Comparison of ENCODE assay signal across 24 mouse cellular contexts in genomic region chr7:94517002-94517401, GRCm38 (mm10).
DNase-seq lines count a peak whose midpoint lies in the region; ATAC-seq and TF ChIP-seq lines count a peak whose summit lies in the region.
"Had no signal": no experiment of that assay in that cellular context is flagged by ENCODE, and none has a peak within 500 bp of the region (broad histone marks: within the 10 kb centered on the region; RNA-seq: fewer than 3 reads in every experiment).

No protein-coding gene starts in this region.

- ATAC-seq in lung, embryonic 14.5 days (ENCODE audit: insufficient read depth): peak; percentile 79
- ATAC-seq in lung, postnatal 0 days: no peak
- ATAC-seq in midbrain, embryonic 14.5 days (ENCODE audit: low FRiP score, low TSS enrichment): no peak
- no peak for ATAC-seq in midbrain, embryonic 15.5 days (replicated peaks)
- ATAC-seq: activated CD4-positive, CD25-positive, alpha-beta regulatory T cell, adult 4 months; CD4-positive, CD25-positive, alpha-beta regulatory T cell, adult 4 months; forebrain, embryonic 13.5 days; hindbrain, embryonic 16.5 days had no signal

- TF ChIP-seq POLR2A in brain, embryonic 14.5 days (IDR thresholded peaks at IDR 0.05; ENCODE audit: borderline replicate concordance, extremely low read depth, insufficient read depth, insufficient read length, poor library complexity, severe bottlenecking): no peak

- no peak for TF ChIP-seq EP300 in lung, postnatal 0 days (IDR thresholded peaks at IDR 0.05)

- no peak for TF ChIP-seq CTCF in lung, embryonic 14.5 days (IDR thresholded peaks at IDR 0.05; ENCODE audit: low read depth)
- no peak for TF ChIP-seq CTCF in lung, postnatal 0 days (IDR thresholded peaks at IDR 0.05)
- TF ChIP-seq CTCF in brain, embryonic 14.5 days (IDR thresholded peaks at IDR 0.05; ENCODE audit: borderline replicate concordance, extremely low read depth, insufficient read depth, insufficient read length): no peak

- no peaks in the 10 kb centered on the region for H3K36me3 ChIP-seq in lung, embryonic 14.5 days (ENCODE audit: insufficient read depth)
- H3K36me3 ChIP-seq in lung, postnatal 0 days (ENCODE audit: insufficient read depth, low read length): no peaks in the 10 kb centered on the region
- no peaks in the 10 kb centered on the region for H3K36me3 ChIP-seq in midbrain, embryonic 14.5 days (ENCODE audit: control insufficient read depth, insufficient read depth, low read length)
- H3K36me3 ChIP-seq in midbrain, embryonic 15.5 days (replicated peaks): no peaks in the 10 kb centered on the region
- H3K36me3 ChIP-seq: forebrain, embryonic 10.5 days; heart, embryonic 12.5 days; heart, embryonic 15.5 days; hindbrain, embryonic 10.5 days had no signal

- 54% methylated on average over 1 of the region's 1 CpGs for WGBS in lung, embryonic 14.5 days
- WGBS in lung, postnatal 0 days: 74% methylated on average over 1 of the region's 1 CpGs
- 93% methylated on average over 1 of the region's 1 CpGs for WGBS in midbrain, embryonic 14.5 days
- 87% methylated on average over 1 of the region's 1 CpGs for WGBS in midbrain, embryonic 15.5 days

- no peak overlapping the region for H3K4me3 ChIP-seq in lung, embryonic 14.5 days (ENCODE audit: low read depth, low read length)
- no peak overlapping the region for H3K4me3 ChIP-seq in lung, postnatal 0 days (ENCODE audit: low read depth, low read length)
- no peak overlapping the region for H3K4me3 ChIP-seq in midbrain, embryonic 14.5 days (replicated peaks; ENCODE audit: low read depth, low read length)
- H3K4me3 ChIP-seq in midbrain, embryonic 15.5 days: no peak overlapping the region
- H3K4me3 ChIP-seq: forebrain, embryonic 10.5 days; forebrain, embryonic 13.5 days; heart, embryonic 12.5 days; heart, embryonic 15.5 days; hindbrain, embryonic 10.5 days; hindbrain, embryonic 13.5 days had no signal

- no peak overlapping the region for H3K9ac ChIP-seq in lung, embryonic 14.5 days
- H3K9ac ChIP-seq in lung, postnatal 0 days (replicated peaks; ENCODE audit: low read depth): no peak overlapping the region
- no peak overlapping the region for H3K9ac ChIP-seq in midbrain, embryonic 14.5 days (replicated peaks; ENCODE audit: low read length)
- no peak overlapping the region for H3K9ac ChIP-seq in midbrain, embryonic 15.5 days
- H3K9ac ChIP-seq: forebrain, embryonic 13.5 days; heart, embryonic 12.5 days; heart, embryonic 15.5 days; hindbrain, embryonic 13.5 days had no signal

- H3K4me1 ChIP-seq in lung, embryonic 14.5 days (ENCODE audit: insufficient read depth): no peaks in the 10 kb centered on the region
- no peaks in the 10 kb centered on the region for H3K4me1 ChIP-seq in lung, postnatal 0 days (ENCODE audit: insufficient read depth, low read depth, low read length)
- no peaks in the 10 kb centered on the region for H3K4me1 ChIP-seq in midbrain, embryonic 14.5 days (ENCODE audit: control insufficient read depth, insufficient read depth, low read length)
- H3K4me1 ChIP-seq in midbrain, embryonic 15.5 days: no peaks in the 10 kb centered on the region
- H3K4me1 ChIP-seq: forebrain, embryonic 10.5 days; forebrain, embryonic 13.5 days; heart, embryonic 12.5 days; heart, embryonic 15.5 days; hindbrain, embryonic 10.5 days; hindbrain, embryonic 13.5 days had no signal

- no peaks in the 10 kb centered on the region; the same call in 1 of the 2 replicates for H3K9me3 ChIP-seq in lung, embryonic 14.5 days (ENCODE audit: low read depth, low read length)
- no peaks in the 10 kb centered on the region for H3K9me3 ChIP-seq in lung, postnatal 0 days (ENCODE audit: low read length)
- peaks cover 14% of the 10 kb centered on the region; the same call in 1 of the 2 replicates for H3K9me3 ChIP-seq in midbrain, embryonic 14.5 days (ENCODE audit: control insufficient read depth, low read length)
- no peaks in the 10 kb centered on the region; the same call in none of the 2 replicates for H3K9me3 ChIP-seq in midbrain, embryonic 15.5 days
- H3K9me3 ChIP-seq: heart, embryonic 15.5 days had no signal

- no peak overlapping the region for H3K4me2 ChIP-seq in lung, embryonic 14.5 days
- no peak overlapping the region for H3K4me2 ChIP-seq in lung, postnatal 0 days (replicated peaks; ENCODE audit: low read depth, low read length)
- no peak overlapping the region for H3K4me2 ChIP-seq in midbrain, embryonic 14.5 days (ENCODE audit: low read length)
- no peak overlapping the region for H3K4me2 ChIP-seq in midbrain, embryonic 15.5 days
- H3K4me2 ChIP-seq: forebrain, embryonic 13.5 days; heart, embryonic 12.5 days; heart, embryonic 15.5 days; hindbrain, embryonic 13.5 days had no signal

- no peak overlapping the region for H3K27ac ChIP-seq in lung, embryonic 14.5 days (ENCODE audit: low read depth)
- H3K27ac ChIP-seq in lung, postnatal 0 days (ENCODE audit: low read length): no peak overlapping the region
- H3K27ac ChIP-seq in midbrain, embryonic 14.5 days (replicated peaks; ENCODE audit: low read depth, low read length): no peak overlapping the region
- no peak overlapping the region for H3K27ac ChIP-seq in midbrain, embryonic 15.5 days
- H3K27ac ChIP-seq: forebrain, embryonic 10.5 days; forebrain, embryonic 13.5 days; heart, embryonic 15.5 days; hindbrain, embryonic 10.5 days; hindbrain, embryonic 13.5 days had no signal

- DNase-seq in lung, embryonic 14.5 days: peak; percentile 81
- no peak for DNase-seq in lung, postnatal 0 days (ENCODE audit: low spot score)
- DNase-seq in midbrain, embryonic 14.5 days: peak; percentile 16
- DNase-seq in brain, embryonic 14.5 days (ENCODE audit: low read depth): peak; percentile 8
- no peak for DNase-seq in retina, postnatal 1 day
- DNase-seq: adrenal gland, adult 8-10 months; adrenal gland, postnatal 25 days; cerebellum, adult 18-20 months; cerebellum, adult 9-10 months; cerebellum, postnatal 14 days; gastrocnemius, postnatal 25 days; heart, adult 18-20 months; heart, postnatal 10 days; heart, postnatal 36 days had no signal

- no peaks in the 10 kb centered on the region for H3K27me3 ChIP-seq in lung, embryonic 14.5 days (ENCODE audit: insufficient read depth, low read length)
- no peaks in the 10 kb centered on the region for H3K27me3 ChIP-seq in lung, postnatal 0 days (replicated peaks; ENCODE audit: insufficient read depth, low read length)
- no peaks in the 10 kb centered on the region for H3K27me3 ChIP-seq in midbrain, embryonic 14.5 days (ENCODE audit: control insufficient read depth, insufficient read depth, low read length)
- no peaks in the 10 kb centered on the region for H3K27me3 ChIP-seq in midbrain, embryonic 15.5 days (replicated peaks)
- H3K27me3 ChIP-seq: forebrain, embryonic 13.5 days; heart, embryonic 12.5 days; heart, embryonic 15.5 days; hindbrain, embryonic 13.5 days had no signal

Comparison
In these comparisons a context has a peak if more than half of its experiments do, and no peak if none do; other contexts are left out.
1. DNase-seq: peak in lung, embryonic 14.5 days (single experiment), midbrain, embryonic 14.5 days (single experiment) and brain, embryonic 14.5 days (single experiment); none in lung, postnatal 0 days (single experiment) and retina, postnatal 1 day (single experiment).